ENCODE assay signal across 6 mouse cellular contexts in genomic region chr17:7099096-7099495, GRCm38 (mm10).
DNase-seq lines count a peak whose midpoint lies in the region; ATAC-seq and TF ChIP-seq lines count a peak whose summit lies in the region.
"Not testable (repeated sequence)": the region's sequence is repeated elsewhere in the genome, so short reads cannot be mapped to it uniquely, and the experiment has no call there.

No protein-coding gene starts in this region.

- H3K27me3 ChIP-seq in hindbrain, embryonic 14.5 days (ENCODE audit: control insufficient read depth, insufficient read depth, low read length); thymus, adult 2 months (ENCODE audit: control insufficient read depth, insufficient read depth, low read length): not testable (repeated sequence)

- TF ChIP-seq POLR2A in thymus, adult 2 months (IDR thresholded peaks at IDR 0.05; ENCODE audit: control insufficient read depth, extremely low read depth, insufficient read depth, low read length, poor library complexity): not testable (repeated sequence)

- not testable (repeated sequence) for TF ChIP-seq CTCF in thymus, adult 2 months (IDR thresholded peaks at IDR 0.05; ENCODE audit: borderline replicate concordance, control insufficient read depth, extremely low read depth, insufficient read depth, low read length, poor library complexity)

- not testable (repeated sequence) for H3K4me2 ChIP-seq in hindbrain, embryonic 14.5 days (replicated peaks)

- not testable (repeated sequence) for H3K27ac ChIP-seq in hindbrain, embryonic 14.5 days; thymus, adult 2 months (ENCODE audit: control insufficient read depth, insufficient read depth, low read length)

- peak; percentile 8 for DNase-seq in gastrocnemius, postnatal 25 days
- not testable (repeated sequence) for DNase-seq in hindbrain, embryonic 14.5 days (ENCODE audit: low spot score)
- DNase-seq in left cerebral cortex, postnatal 4 days: peak; percentile 14
- peak; percentile 31 for DNase-seq in thymus, adult 2 months
- peak; percentile 23 to 54 for DNase-seq in thymus, postnatal 36 days

- 78% methylated on average over 5 of the region's 10 CpGs for WGBS in hindbrain, embryonic 14.5 days
- 42% methylated on average over 6 of the region's 10 CpGs for WGBS in thymus, adult 2 months

- not testable (repeated sequence) for H3K4me3 ChIP-seq in hindbrain, embryonic 14.5 days (replicated peaks; ENCODE audit: low read length); thymus, adult 2 months (ENCODE audit: control insufficient read depth, insufficient read depth, low read length)

- ATAC-seq in hindbrain, embryonic 14.5 days (ENCODE audit: low FRiP score): 0 out of 2 replicates have a peak, but pooled peaks have one; percentile 14
- ATAC-seq in megakaryocyte progenitor cell, adult 5-6 weeks (replicated peaks; ENCODE audit: poor library complexity): peak; percentile 37

- intact Hi-C loops in left cerebral cortex, postnatal 4 days (cut with DNase I): not testable (repeated sequence)

- H3K36me3 ChIP-seq in hindbrain, embryonic 14.5 days (replicated peaks; ENCODE audit: control insufficient read depth, insufficient read depth); thymus, adult 2 months (ENCODE audit: control insufficient read depth, insufficient read depth, low read length): not testable (repeated sequence)

- H3K9me3 ChIP-seq in hindbrain, embryonic 14.5 days (ENCODE audit: control insufficient read depth, low read length): not testable (repeated sequence)

- H3K4me1 ChIP-seq in hindbrain, embryonic 14.5 days (replicated peaks; ENCODE audit: control insufficient read depth, insufficient read depth, low read length); thymus, adult 2 months (replicated peaks; ENCODE audit: control insufficient read depth, insufficient read depth, low read length): not testable (repeated sequence)

- H3K9ac ChIP-seq in hindbrain, embryonic 14.5 days: not testable (repeated sequence)
